Mouse (Mus musculus): ENCODE measurements around the gene Scarb1. TPM values are rescaled to one million over a fixed set of nuclear protein-coding genes. Genes with fewer than 3 reads are reported as not detected.
A peak's percentile ranks its signal among the peaks of the same experiment; 100 is the strongest.

Gene Scarb1
- polyA plus RNA-seq, 1 experiment, result 59.6 TPM

- no peaks in the 10 kb centered on the region for H3K9me3 ChIP-seq (replicated peaks; ENCODE audit: control insufficient read depth, insufficient read depth, low read length, poor library complexity, severe bottlenecking)
- no peak overlapping the region for H3K9ac ChIP-seq (ENCODE audit: low read depth, poor library complexity, severe bottlenecking)
- H3K27me3 ChIP-seq (ENCODE audit: control insufficient read depth, insufficient read depth, low read length, poor library complexity, severe bottlenecking), result no peaks in the 10 kb centered on the region
- no peak overlapping the region for H3K4me3 ChIP-seq (ENCODE audit: low read depth, low read length)
- no peaks in the 10 kb centered on the region for H3K36me3 ChIP-seq (ENCODE audit: control insufficient read depth, insufficient read depth, low read length, poor library complexity, severe bottlenecking)
- H3K4me1 ChIP-seq (ENCODE audit: control insufficient read depth, insufficient read depth, low read length), result peaks cover 3% of the 10 kb centered on the region
- no peak overlapping the region for H3K27ac ChIP-seq (ENCODE audit: insufficient read depth, low read length)
- no peak for TF ChIP-seq CTCF (IDR thresholded peaks at IDR 0.05; ENCODE audit: low read depth, low read length)
- no peak for TF ChIP-seq POLR2A (IDR thresholded peaks at IDR 0.05; ENCODE audit: insufficient read depth, low read length)
- TF ChIP-seq EP300 (IDR thresholded peaks at IDR 0.05; ENCODE audit: insufficient read depth, low read depth, low read length), result no peak
Measured at GRCm38 (mm10) chr5:125275315-125275714, 65.6 kb downstream of the Scarb1 start.

- H3K4me3 ChIP-seq (ENCODE audit: low read depth, low read length), result no peak overlapping the region
- no peaks in the 10 kb centered on the region for H3K4me1 ChIP-seq (ENCODE audit: control insufficient read depth, insufficient read depth, low read length)
- H3K9ac ChIP-seq (ENCODE audit: low read depth, poor library complexity, severe bottlenecking), result no peak overlapping the region
- H3K27ac ChIP-seq (ENCODE audit: insufficient read depth, low read length), result no peak overlapping the region
- H3K27me3 ChIP-seq (ENCODE audit: control insufficient read depth, insufficient read depth, low read length, poor library complexity, severe bottlenecking), result no peaks in the 10 kb centered on the region
- H3K9me3 ChIP-seq (replicated peaks; ENCODE audit: control insufficient read depth, insufficient read depth, low read length, poor library complexity, severe bottlenecking), result no peaks in the 10 kb centered on the region
- TF ChIP-seq EP300 (IDR thresholded peaks at IDR 0.05; ENCODE audit: insufficient read depth, low read depth, low read length) (no peak), CTCF (IDR thresholded peaks at IDR 0.05; ENCODE audit: low read depth, low read length) (no peak), POLR2A (IDR thresholded peaks at IDR 0.05; ENCODE audit: insufficient read depth, low read length) (no peak)
- no peaks in the 10 kb centered on the region for H3K36me3 ChIP-seq (ENCODE audit: control insufficient read depth, insufficient read depth, low read length, poor library complexity, severe bottlenecking)
Measured at GRCm38 (mm10) chr5:125274773-125275172, 66.1 kb downstream of the Scarb1 start.

- H3K9ac ChIP-seq (ENCODE audit: low read depth, poor library complexity, severe bottlenecking), result no peak overlapping the region
- H3K27ac ChIP-seq (ENCODE audit: insufficient read depth, low read length), result no peak overlapping the region
- H3K4me3 ChIP-seq (ENCODE audit: low read depth, low read length), result no peak overlapping the region
- no peak for TF ChIP-seq EP300 (IDR thresholded peaks at IDR 0.05; ENCODE audit: insufficient read depth, low read depth, low read length)
- no peak for TF ChIP-seq POLR2A (IDR thresholded peaks at IDR 0.05; ENCODE audit: insufficient read depth, low read length)
- no peak for TF ChIP-seq CTCF (IDR thresholded peaks at IDR 0.05; ENCODE audit: low read depth, low read length)
- H3K9me3 ChIP-seq (replicated peaks; ENCODE audit: control insufficient read depth, insufficient read depth, low read length, poor library complexity, severe bottlenecking), result no peaks in the 10 kb centered on the region
- no peaks in the 10 kb centered on the region for H3K36me3 ChIP-seq (ENCODE audit: control insufficient read depth, insufficient read depth, low read length, poor library complexity, severe bottlenecking)
- H3K27me3 ChIP-seq (ENCODE audit: control insufficient read depth, insufficient read depth, low read length, poor library complexity, severe bottlenecking), result no peaks in the 10 kb centered on the region
- H3K4me1 ChIP-seq (ENCODE audit: control insufficient read depth, insufficient read depth, low read length), result no peaks in the 10 kb centered on the region
Measured at GRCm38 (mm10) chr5:125274182-125274581, 66.7 kb downstream of the Scarb1 start.

GRCm38 (mm10) chr5:125273666-125274109 is 67.2 kb downstream of the Scarb1 start:
- Histone ChIP-seq H3K27ac (ENCODE audit: insufficient read depth, low read length) (no peak overlapping the region), H3K9me3 (replicated peaks; ENCODE audit: control insufficient read depth, insufficient read depth, low read length, poor library complexity, severe bottlenecking) (no peaks in the 10 kb centered on the region), H3K27me3 (ENCODE audit: control insufficient read depth, insufficient read depth, low read length, poor library complexity, severe bottlenecking) (no peaks in the 10 kb centered on the region), H3K4me1 (ENCODE audit: control insufficient read depth, insufficient read depth, low read length) (no peaks in the 10 kb centered on the region), H3K9ac (ENCODE audit: low read depth, poor library complexity, severe bottlenecking) (no peak overlapping the region), H3K4me3 (ENCODE audit: low read depth, low read length) (no peak overlapping the region), H3K36me3 (ENCODE audit: control insufficient read depth, insufficient read depth, low read length, poor library complexity, severe bottlenecking) (no peaks in the 10 kb centered on the region)
- peak; percentile 71 for TF ChIP-seq CTCF (IDR thresholded peaks at IDR 0.05; ENCODE audit: low read depth, low read length)
- no peak for TF ChIP-seq EP300 (IDR thresholded peaks at IDR 0.05; ENCODE audit: insufficient read depth, low read depth, low read length)
- TF ChIP-seq POLR2A (IDR thresholded peaks at IDR 0.05; ENCODE audit: insufficient read depth, low read length), result no peak

- Histone ChIP-seq H3K9ac (ENCODE audit: low read depth, poor library complexity, severe bottlenecking) (no peak overlapping the region), H3K27ac (ENCODE audit: insufficient read depth, low read length) (no peak overlapping the region), H3K36me3 (ENCODE audit: control insufficient read depth, insufficient read depth, low read length, poor library complexity, severe bottlenecking) (no peaks in the 10 kb centered on the region), H3K9me3 (replicated peaks; ENCODE audit: control insufficient read depth, insufficient read depth, low read length, poor library complexity, severe bottlenecking) (no peaks in the 10 kb centered on the region), H3K4me3 (ENCODE audit: low read depth, low read length) (no peak overlapping the region), H3K27me3 (ENCODE audit: control insufficient read depth, insufficient read depth, low read length, poor library complexity, severe bottlenecking) (no peaks in the 10 kb centered on the region), H3K4me1 (ENCODE audit: control insufficient read depth, insufficient read depth, low read length) (no peaks in the 10 kb centered on the region)
- no peak for TF ChIP-seq CTCF (IDR thresholded peaks at IDR 0.05; ENCODE audit: low read depth, low read length)
- no peak for TF ChIP-seq EP300 (IDR thresholded peaks at IDR 0.05; ENCODE audit: insufficient read depth, low read depth, low read length)
- no peak for TF ChIP-seq POLR2A (IDR thresholded peaks at IDR 0.05; ENCODE audit: insufficient read depth, low read length)
Measured at GRCm38 (mm10) chr5:125272231-125272988, 68.5 kb downstream of the Scarb1 start.

GRCm38 (mm10) chr5:125271531-125272203 is 69.2 kb downstream of the Scarb1 start:
- H3K27me3 ChIP-seq (ENCODE audit: control insufficient read depth, insufficient read depth, low read length, poor library complexity, severe bottlenecking), result no peaks in the 10 kb centered on the region

More at GRCm38 (mm10) chr5:125271531-125272203, 69.2 kb downstream of the Scarb1 start:
- Histone ChIP-seq H3K9me3 (replicated peaks; ENCODE audit: control insufficient read depth, insufficient read depth, low read length, poor library complexity, severe bottlenecking) (no peaks in the 10 kb centered on the region), H3K4me3 (ENCODE audit: low read depth, low read length) (no peak overlapping the region), H3K36me3 (ENCODE audit: control insufficient read depth, insufficient read depth, low read length, poor library complexity, severe bottlenecking) (no peaks in the 10 kb centered on the region), H3K4me1 (ENCODE audit: control insufficient read depth, insufficient read depth, low read length) (no peaks in the 10 kb centered on the region), H3K27ac (ENCODE audit: insufficient read depth, low read length) (no peak overlapping the region), H3K9ac (ENCODE audit: low read depth, poor library complexity, severe bottlenecking) (no peak overlapping the region)
- TF ChIP-seq CTCF (IDR thresholded peaks at IDR 0.05; ENCODE audit: low read depth, low read length) (peak; percentile 93), POLR2A (IDR thresholded peaks at IDR 0.05; ENCODE audit: insufficient read depth, low read length) (no peak), EP300 (IDR thresholded peaks at IDR 0.05; ENCODE audit: insufficient read depth, low read depth, low read length) (no peak)
